Mouse (Mus musculus) midbrain, embryonic 12.5 days (tissue): ENCODE results near the gene Rnf207. TPM values are rescaled to one million over a fixed set of nuclear protein-coding genes. Genes with fewer than 3 reads are reported as not detected.

Source experiments
- ATAC-seq: fragments of 200-750 bp; cut with Nextera tagmentation; 2 replicates; pipeline ENCODE4 v1.8.0; 2017; ENCODE audit warnings: low read depth, moderate TSS enrichment, moderate library complexity; ENCODE audit not compliant: low FRiP score
- H3K27ac ChIP-seq: fragments of 300-500 bp; sonication (generic); replicated peaks from 2 replicates; pipeline ENCODE4 v1.5.1; 2016; ENCODE audit warnings: mild to moderate bottlenecking
- H3K27me3 ChIP-seq: fragments of 300-500 bp; sonication (generic); 2 replicates; pipeline ENCODE4 v1.6.1; 2016; ENCODE audit warnings: mild to moderate bottlenecking
- H3K36me3 ChIP-seq: fragments of 300-500 bp; sonication (generic); 2 replicates; pipeline ENCODE4 v1.6.1; 2016
- H3K4me1 ChIP-seq: fragments of 300-500 bp; sonication (generic); 2 replicates; pipeline ENCODE4 v1.6.1; 2016
- H3K4me2 ChIP-seq: fragments of 300-500 bp; sonication (generic); replicated peaks from 2 replicates; pipeline ENCODE4 v1.6.1; 2016; ENCODE audit warnings: mild to moderate bottlenecking, moderate library complexity
- H3K4me3 ChIP-seq: fragments of 300-500 bp; sonication (generic); 2 replicates; pipeline ENCODE4 v1.5.1; 2016; ENCODE audit warnings: mild to moderate bottlenecking
- H3K9ac ChIP-seq: fragments of 300-500 bp; sonication (generic); replicated peaks from 2 replicates; pipeline ENCODE4 v1.6.1; 2016; ENCODE audit warnings: mild to moderate bottlenecking, moderate library complexity
- H3K9me3 ChIP-seq: fragments of 300-500 bp; sonication (generic); 2 replicates; pipeline ENCODE4 v1.6.1; 2016; ENCODE audit warnings: mild to moderate bottlenecking
- WGBS: fragments of 180-500 bp; shearing (Covaris S2); methylation state at CpG from one replicate; pipeline ENCODE4 v1.1.7; 2016; 5-methylcytosine and 5-hydroxymethylcytosine counted together
- polyA plus RNA-seq: library from polyadenylated mRNA; unstranded; fragments of >200 nt; fragmentation: Nextera tagmentation; extraction: Ambion mirVana; gene quantifications from 2 replicates; pipeline ENCODE4 v1.2.1, GENCODE M21; 2016

Rnf207 gene
- polyA plus RNA-seq, 1 experiment from 2014 or later, result 2.7 TPM

- peaks cover 88% of the 10 kb centered on the region for H3K27me3 ChIP-seq
Measured at GRCm38 (mm10) chr4:152276389-152277347, 42.1 kb downstream of the Rnf207 start.

DNA sequence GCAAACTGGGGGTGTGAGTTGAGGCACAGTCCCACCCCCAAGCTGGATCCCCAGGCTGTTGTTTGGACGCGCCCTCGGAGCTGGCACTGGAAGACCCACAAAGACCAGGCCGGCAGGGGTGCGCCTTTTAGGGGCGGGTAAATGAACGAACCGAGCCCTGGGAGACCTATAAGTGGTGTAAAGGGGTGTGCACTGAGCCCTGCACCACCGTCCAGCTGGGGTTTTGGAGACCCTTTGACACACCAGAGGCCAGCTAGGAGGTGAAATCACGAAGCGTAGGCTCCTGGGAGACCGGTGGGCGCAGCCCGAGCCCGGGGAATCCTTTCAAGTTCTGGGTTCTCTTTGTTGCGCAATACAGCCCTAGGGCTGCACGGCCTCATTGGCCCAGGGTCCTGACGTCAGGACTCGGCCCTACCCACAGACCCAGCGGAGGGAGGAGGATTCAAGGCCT, 44.1 kb downstream of the Rnf207 start:
- Histone ChIP-seq H3K27ac (peak overlapping the region; percentile 62), H3K4me1 (peaks cover 26% of the 10 kb centered on the region)
- under 1% methylated on average over 20 of the region's 20 CpGs for WGBS

More at GRCm38 (mm10) chr4:152276389-152277347, 42.1 kb downstream of the Rnf207 start:
- 54% methylated on average over 10 of the region's 10 CpGs for WGBS
- Histone ChIP-seq H3K9me3 (no peaks in the 10 kb centered on the region), H3K4me3 (no peak overlapping the region), H3K9ac (no peak overlapping the region), H3K27ac (no peak overlapping the region), H3K36me3 (no peaks in the 10 kb centered on the region), H3K4me1 (peaks cover 26% of the 10 kb centered on the region), H3K4me2 (no peak overlapping the region)
- no peak for ATAC-seq

GRCm38 (mm10) chr4:152273621-152274236, 45.1 kb downstream of the Rnf207 start, which contains the start of gene Gpr153:
TSS of gene Gpr153 (plus strand) at chr4:152274232.
- peak within 1 kb of the TSS; percentile 62 for H3K27ac ChIP-seq
- no peaks in the 10 kb centered on the region for H3K9me3 ChIP-seq
- H3K4me1 ChIP-seq, result peaks cover 26% of the 10 kb centered on the region
- under 1% methylated on average over 41 of the region's 48 CpGs for WGBS
- peak; percentile 68 for ATAC-seq
- H3K4me2 ChIP-seq, result peak within 1 kb of the TSS; percentile 95
- peak within 1 kb of the TSS; percentile 78 for H3K9ac ChIP-seq
- peak within 1 kb of the TSS; percentile 64 for H3K4me3 ChIP-seq
- H3K27me3 ChIP-seq, result peaks cover 68% of the 10 kb centered on the region
- H3K36me3 ChIP-seq, result no peaks in the 10 kb centered on the region

More for the DNA sequence above, 44.1 kb downstream of the Rnf207 start:
- peak; percentile 61 for ATAC-seq
- H3K27me3 ChIP-seq, result peaks cover 77% of the 10 kb centered on the region
- peak overlapping the region; percentile 78 for H3K9ac ChIP-seq
- H3K4me3 ChIP-seq, result peak overlapping the region; percentile 64
- H3K36me3 ChIP-seq, result no peaks in the 10 kb centered on the region
- H3K9me3 ChIP-seq, result no peaks in the 10 kb centered on the region
- peak overlapping the region; percentile 95 for H3K4me2 ChIP-seq

GRCm38 (mm10) chr4:152273191-152273590, 45.6 kb downstream of the Rnf207 start:
- Histone ChIP-seq H3K4me2 (0 out of 2 replicates have a peak overlapping the region, but pooled peaks have one; percentile 95), H3K9me3 (no peaks in the 10 kb centered on the region), H3K27me3 (peaks cover 69% of the 10 kb centered on the region), H3K9ac (no peak overlapping the region), H3K36me3 (no peaks in the 10 kb centered on the region), H3K4me3 (0 out of 2 replicates have a peak overlapping the region, but pooled peaks have one; percentile 64), H3K4me1 (peaks cover 26% of the 10 kb centered on the region), H3K27ac (peak overlapping the region; percentile 62)
- WGBS, result 20% methylated on average over 3 of the region's 3 CpGs
- no peak for ATAC-seq

GRCm38 (mm10) chr4:152272449-152273049, 46.2 kb downstream of the Rnf207 start:
- 0 out of 2 replicates have a peak overlapping the region, but pooled peaks have one; percentile 62 for H3K27ac ChIP-seq

GRCm38 (mm10) chr4:152272006-152272405, 46.8 kb downstream of the Rnf207 start:
- H3K36me3 ChIP-seq, result no peaks in the 10 kb centered on the region
- no peak for ATAC-seq
- H3K27ac ChIP-seq, result no peak overlapping the region
- H3K27me3 ChIP-seq, result peaks cover 67% of the 10 kb centered on the region
- no peak overlapping the region for H3K4me2 ChIP-seq
- H3K4me1 ChIP-seq, result peaks cover 26% of the 10 kb centered on the region
- H3K4me3 ChIP-seq, result no peak overlapping the region
- 74% methylated on average over 7 of the region's 7 CpGs for WGBS
- H3K9ac ChIP-seq, result no peak overlapping the region
- H3K9me3 ChIP-seq, result no peaks in the 10 kb centered on the region

More at GRCm38 (mm10) chr4:152272449-152273049, 46.2 kb downstream of the Rnf207 start:
- peaks cover 26% of the 10 kb centered on the region for H3K4me1 ChIP-seq
- peaks cover 71% of the 10 kb centered on the region for H3K27me3 ChIP-seq
- no peak overlapping the region for H3K9ac ChIP-seq
- H3K9me3 ChIP-seq, result no peaks in the 10 kb centered on the region
- H3K4me2 ChIP-seq, result no peak overlapping the region
- no peaks in the 10 kb centered on the region for H3K36me3 ChIP-seq
- 31% methylated on average over 9 of the region's 9 CpGs for WGBS
- no peak overlapping the region for H3K4me3 ChIP-seq
- no peak; the same call in 1 of the 2 replicates for ATAC-seq

DNA sequence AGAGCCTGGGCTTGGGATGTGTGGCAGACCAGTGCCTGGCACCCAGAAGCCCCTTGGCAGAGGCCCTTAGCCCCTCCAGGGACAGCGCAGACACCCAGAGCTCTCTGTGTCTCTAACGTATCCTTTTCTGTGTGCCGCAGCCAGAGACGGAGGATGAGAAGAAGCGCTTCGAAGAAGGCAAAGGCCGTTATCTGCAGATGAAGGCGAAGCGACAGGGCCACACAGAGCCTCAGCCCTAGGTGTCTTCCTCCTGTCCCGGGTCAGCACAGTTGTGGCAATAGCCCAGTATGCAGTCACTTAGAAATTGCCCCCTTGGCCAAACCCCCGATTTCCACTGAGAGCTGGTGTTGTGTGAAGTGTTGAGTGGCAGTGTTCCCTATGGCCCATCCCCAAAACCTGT, 47.5 kb downstream of the Rnf207 start:
- no peaks in the 10 kb centered on the region for H3K9me3 ChIP-seq
- H3K4me2 ChIP-seq, result no peak overlapping the region
- H3K4me1 ChIP-seq, result peaks cover 26% of the 10 kb centered on the region
- ATAC-seq, result no peak
- no peaks in the 10 kb centered on the region for H3K36me3 ChIP-seq
- no peak overlapping the region for H3K9ac ChIP-seq
- H3K27ac ChIP-seq, result no peak overlapping the region
- no peak overlapping the region for H3K4me3 ChIP-seq
- 91% methylated on average over 11 of the region's 11 CpGs for WGBS
- peaks cover 60% of the 10 kb centered on the region for H3K27me3 ChIP-seq

GRCm38 (mm10) chr4:152270599-152270998, 48.2 kb downstream of the Rnf207 start:
- Histone ChIP-seq H3K4me2 (no peak overlapping the region), H3K36me3 (no peaks in the 10 kb centered on the region), H3K9ac (no peak overlapping the region), H3K9me3 (no peaks in the 10 kb centered on the region), H3K27ac (no peak overlapping the region), H3K4me1 (peaks cover 31% of the 10 kb centered on the region), H3K27me3 (peaks cover 53% of the 10 kb centered on the region), H3K4me3 (no peak overlapping the region)
- 77% methylated on average over 9 of the region's 9 CpGs for WGBS
- no peak for ATAC-seq

- Histone ChIP-seq H3K4me3 (no peak overlapping the region), H3K4me1 (peaks cover 27% of the 10 kb centered on the region), H3K27ac (no peak overlapping the region), H3K36me3 (no peaks in the 10 kb centered on the region), H3K9me3 (no peaks in the 10 kb centered on the region), H3K4me2 (no peak overlapping the region), H3K27me3 (peaks cover 46% of the 10 kb centered on the region), H3K9ac (no peak overlapping the region)
- ATAC-seq, result no peak
- 84% methylated on average over 13 of the region's 13 CpGs for WGBS
Measured at GRCm38 (mm10) chr4:152269967-152270366, 48.8 kb downstream of the Rnf207 start.

DNA sequence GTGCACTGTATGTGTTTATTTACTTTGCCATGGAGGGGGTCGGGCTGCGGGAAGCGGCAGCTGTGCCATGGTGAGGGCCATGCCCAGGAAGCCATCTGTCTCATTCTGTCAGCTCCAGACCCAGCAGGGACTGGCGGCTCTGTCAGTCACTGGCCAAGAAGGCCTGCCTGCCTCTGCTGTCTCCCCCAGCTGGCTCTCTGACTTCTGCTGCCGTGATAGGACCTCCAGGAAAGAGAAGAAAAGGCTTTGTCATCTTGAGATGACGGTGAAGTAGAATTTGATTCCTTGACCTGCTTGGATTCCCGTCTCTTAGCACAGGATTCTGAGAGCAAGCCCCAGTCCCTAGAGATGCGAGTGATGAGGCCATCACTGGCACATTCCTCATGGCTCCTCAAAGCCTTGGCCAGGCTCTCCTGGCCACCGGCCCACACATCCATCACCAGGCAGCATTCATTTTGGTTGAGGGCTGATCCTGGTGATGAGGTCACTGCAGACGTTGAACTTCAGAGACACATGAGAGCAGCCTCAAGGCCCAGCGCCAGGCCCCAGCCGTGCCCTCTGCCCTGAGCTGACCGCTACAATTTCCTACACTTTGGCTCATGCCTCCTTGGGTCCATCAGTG, 50.9 kb downstream of the Rnf207 start:
- no peak for ATAC-seq
- Histone ChIP-seq H3K27me3 (peaks cover 26% of the 10 kb centered on the region), H3K27ac (no peak overlapping the region)

GRCm38 (mm10) chr4:152266236-152266895, 52.4 kb downstream of the Rnf207 start:
- ATAC-seq, result no peak
- Histone ChIP-seq H3K4me2 (no peak overlapping the region), H3K27me3 (peaks cover 11% of the 10 kb centered on the region), H3K4me1 (peaks cover 18% of the 10 kb centered on the region; the same call in 1 of the 2 replicates), H3K9ac (no peak overlapping the region), H3K27ac (no peak overlapping the region), H3K36me3 (no peaks in the 10 kb centered on the region), H3K9me3 (no peaks in the 10 kb centered on the region), H3K4me3 (no peak overlapping the region)
- 73% methylated on average over 10 of the region's 10 CpGs for WGBS

More for the DNA sequence above, 50.9 kb downstream of the Rnf207 start:
- 80% methylated on average over 13 of the region's 13 CpGs for WGBS
- Histone ChIP-seq H3K36me3 (no peaks in the 10 kb centered on the region), H3K9me3 (no peaks in the 10 kb centered on the region), H3K4me3 (no peak overlapping the region), H3K9ac (no peak overlapping the region), H3K4me1 (peaks cover 19% of the 10 kb centered on the region), H3K4me2 (no peak overlapping the region)
